Comparison of ENCODE assay signal across 8 mouse cellular contexts in the genomic region with DNA sequence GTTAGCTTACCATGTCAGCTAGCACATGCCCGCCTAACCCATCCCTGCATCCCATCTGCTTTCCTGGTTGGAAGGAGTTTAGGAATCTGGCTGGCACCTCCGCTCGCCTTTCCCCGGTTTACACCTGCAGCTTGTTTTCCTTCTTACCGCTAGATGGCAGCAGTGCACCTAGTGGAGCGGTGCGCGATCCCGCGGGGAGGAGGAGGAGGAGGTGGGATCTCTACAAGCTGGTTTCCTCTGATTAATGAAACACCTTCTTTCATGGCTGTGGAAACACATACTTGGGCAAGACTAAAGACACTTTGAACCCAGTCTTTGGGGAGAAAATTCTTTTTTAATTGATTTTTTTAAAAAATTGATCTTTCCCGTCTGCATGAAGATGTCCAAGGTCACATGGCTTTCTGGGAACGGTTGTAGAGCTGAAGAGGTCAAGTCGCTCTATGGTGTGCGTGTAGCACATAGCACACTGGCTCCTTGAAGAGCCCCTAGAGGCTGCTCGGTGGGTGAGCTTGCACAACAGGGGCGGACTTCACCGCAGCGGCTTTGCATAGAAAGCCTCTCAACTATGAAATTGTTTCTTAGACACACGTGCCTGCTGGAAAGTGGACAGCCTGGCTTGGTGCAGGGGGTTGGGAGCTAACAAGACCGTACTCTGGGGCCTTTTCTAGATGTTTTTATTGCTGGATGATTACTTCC. TPM values are rescaled to one million over a fixed set of nuclear protein-coding genes. Genes with fewer than 3 reads are reported as not detected.
DNase-seq lines count a peak whose midpoint lies in the region; ATAC-seq lines count a peak whose summit lies in the region.

No protein-coding gene starts in this region.

- H3K4me2 ChIP-seq in hindbrain, embryonic 15.5 days = peak overlapping the region; percentile 45

- WGBS in hindbrain, embryonic 15.5 days = 3% methylated on average over 20 of the region's 20 CpGs

- no peak overlapping the region for H3K27ac ChIP-seq in hindbrain, embryonic 15.5 days (replicated peaks)

- H3K36me3 ChIP-seq in hindbrain, embryonic 15.5 days = no peaks in the 10 kb centered on the region

- H3K27me3 ChIP-seq in hindbrain, embryonic 15.5 days = peaks cover 16% of the 10 kb centered on the region

- no peak overlapping the region for H3K9ac ChIP-seq in hindbrain, embryonic 15.5 days

- H3K9me3 ChIP-seq in hindbrain, embryonic 15.5 days = no peaks in the 10 kb centered on the region

- peak; percentile 82 for DNase-seq in R1 (ENCODE audit: low read depth, low spot score)
- peak; percentile 75 to 83 for DNase-seq in cerebellum, postnatal 25 days
- peak; percentile 64 for DNase-seq in gastrocnemius, adult 18-20 months (ENCODE audit: low spot score)
- DNase-seq in left cerebral cortex, adult 11 months (ENCODE audit: low spot score) = peak; percentile 42
- DNase-seq in lung, postnatal 36 days = peak; percentile 82
- peak; percentile 88 for DNase-seq in retina, postnatal 1 day
- DNase-seq in thymus, postnatal 4 days = peak; percentile 71

- H3K4me3 ChIP-seq in hindbrain, embryonic 15.5 days = peak overlapping the region; percentile 15; the same call in 1 of the 2 replicates

- H3K4me1 ChIP-seq in hindbrain, embryonic 15.5 days (replicated peaks) = peaks cover 4% of the 10 kb centered on the region; the same call in 1 of the 2 replicates

- ATAC-seq in hindbrain, embryonic 15.5 days (ENCODE audit: low FRiP score, low read depth) = peak; percentile 80; the same call in 1 of the 2 replicates

RNA-seq across cellular contexts. Expression of gene Ropn1, which starts 17.5 kb away (rescaled TPM):
- not detected for total RNA-seq in gastrocnemius, adult 18-20 months (2021)
- not detected in 2 replicates for polyA plus RNA-seq in hindbrain, embryonic 15.5 days (2015; fragmentation: Nextera tagmentation; extraction: Ambion mirVana)

RNA-seq across cellular contexts. Expression of gene Ccdc14, which starts 23.2 kb away (rescaled TPM):
- total RNA-seq in gastrocnemius, adult 18-20 months (2021) = 1 to 10 TPM; 1.9 to 2.1 TPM
- 3.3 and 3.8 TPM in 2 replicates for polyA plus RNA-seq in hindbrain, embryonic 15.5 days (2015; fragmentation: Nextera tagmentation; extraction: Ambion mirVana)
